Mouse (Mus musculus) neural tube, embryonic 11.5 days (tissue): ENCODE measurements around the gene Dnah2. TPM values are rescaled to one million over a fixed set of nuclear protein-coding genes. Genes with fewer than 3 reads are reported as not detected.
A peak's percentile ranks its signal among the peaks of the same experiment; 100 is the strongest.

ENCODE experiments used
- ATAC-seq: fragments of 200-750 bp; cut with Nextera tagmentation; 2 replicates; pipeline ENCODE4 v1.8.0; 2017; ENCODE audit warnings: moderate number of reproducible peaks, mild to moderate bottlenecking, moderate TSS enrichment, moderate library complexity; ENCODE audit not compliant: insufficient read depth, low FRiP score, low TSS enrichment
- DNase-seq: peaks from one replicate; pipeline ENCODE4 v3.0.0-alpha.2; 2015; ENCODE audit warnings: low spot score
- H3K27ac ChIP-seq: fragments of 300-500 bp; sonication (generic); 2 replicates; pipeline ENCODE4 v1.5.1; 2014; ENCODE audit warnings: low read depth, mild to moderate bottlenecking, low read length
- H3K27me3 ChIP-seq: fragments of 300-500 bp; sonication (generic); 2 replicates; pipeline ENCODE4 v1.6.1; 2014; ENCODE audit warnings: mild to moderate bottlenecking, low read length, mixed read lengths; ENCODE audit not compliant: control insufficient read depth, insufficient read depth
- H3K36me3 ChIP-seq: fragments of 300-500 bp; sonication (generic); 2 replicates; pipeline ENCODE4 v1.6.1; 2014; ENCODE audit warnings: mild to moderate bottlenecking, low read length, moderate library complexity, mixed read lengths; ENCODE audit not compliant: control insufficient read depth, insufficient read depth
- H3K4me1 ChIP-seq: fragments of 300-500 bp; sonication (generic); 2 replicates; pipeline ENCODE4 v1.6.1; 2014; ENCODE audit warnings: low read length, mixed read lengths; ENCODE audit not compliant: control insufficient read depth, insufficient read depth
- H3K4me2 ChIP-seq: fragments of 300-500 bp; sonication (generic); 2 replicates; pipeline ENCODE4 v1.6.1; 2014; ENCODE audit warnings: low read depth, mild to moderate bottlenecking, moderate library complexity
- H3K4me3 ChIP-seq: fragments of 300-500 bp; sonication (generic); 2 replicates; pipeline ENCODE4 v1.5.1; 2014; ENCODE audit warnings: low read depth, low read length
- H3K9ac ChIP-seq: fragments of 300-500 bp; sonication (generic); 2 replicates; pipeline ENCODE4 v1.6.1; 2014; ENCODE audit warnings: mild to moderate bottlenecking, low read length
- H3K9me3 ChIP-seq: fragments of 300-500 bp; sonication (generic); 2 replicates; pipeline ENCODE4 v1.6.1; 2016; ENCODE audit warnings: low read length; ENCODE audit not compliant: control insufficient read depth
- WGBS: fragments of 180-500 bp; shearing (Covaris S2); extraction: QIAGEN DNeasy Blood & Tissue Kit; methylation state at CpG from one replicate; pipeline ENCODE4 v1.1.7; 2014; 5-methylcytosine and 5-hydroxymethylcytosine counted together
- polyA plus RNA-seq: library from polyadenylated mRNA; unstranded; fragments of >200 nt; fragmentation: Nextera tagmentation; extraction: Ambion mirVana; gene quantifications from 2 replicates; pipeline ENCODE4 v1.2.1, GENCODE M21; 2014

Gene Dnah2
- polyA plus RNA-seq, 1 experiment from 2014 or later, result 0.92 TPM

GRCm38 (mm10) chr11:69404595-69405396 lies 144.1 kb downstream of the Dnah2 start:
- H3K27me3 ChIP-seq, result 0 out of 2 replicates have a peak, but pooled peaks cover 2% of the 10 kb centered on the region
- no peaks in the 10 kb centered on the region for H3K9me3 ChIP-seq
- peaks cover 12% of the 10 kb centered on the region for H3K4me1 ChIP-seq
- no peak overlapping the region for H3K4me3 ChIP-seq
- no peak overlapping the region for H3K27ac ChIP-seq
- peaks cover 60% of the 10 kb centered on the region for H3K36me3 ChIP-seq
- WGBS, result 95% methylated on average over 18 of the region's 24 CpGs
- no peak overlapping the region for H3K4me2 ChIP-seq
- ATAC-seq, result no peak
- DNase-seq, result no peak
- H3K9ac ChIP-seq, result no peak overlapping the region

- WGBS, result 93% methylated on average over 38 of the region's 38 CpGs
- H3K36me3 ChIP-seq, result peaks cover 62% of the 10 kb centered on the region
Observed at GRCm38 (mm10) chr11:69403691-69404594, 145.0 kb downstream of the Dnah2 start.

GRCm38 (mm10) chr11:69401987-69402386 lies 146.9 kb downstream of the Dnah2 start:
- ATAC-seq (no peak), DNase-seq (no peak)
- 80% methylated on average over 12 of the region's 12 CpGs for WGBS
- H3K4me1 ChIP-seq, result peaks cover 15% of the 10 kb centered on the region
- no peak overlapping the region for H3K4me3 ChIP-seq
- no peak overlapping the region for H3K4me2 ChIP-seq
- 0 out of 2 replicates have a peak, but pooled peaks cover 4% of the 10 kb centered on the region for H3K27me3 ChIP-seq
- H3K27ac ChIP-seq, result no peak overlapping the region
- H3K9ac ChIP-seq, result no peak overlapping the region
- no peaks in the 10 kb centered on the region for H3K9me3 ChIP-seq
- peaks cover 54% of the 10 kb centered on the region for H3K36me3 ChIP-seq

More at GRCm38 (mm10) chr11:69403691-69404594, 145.0 kb downstream of the Dnah2 start:
- peaks cover 15% of the 10 kb centered on the region for H3K4me1 ChIP-seq
- DNase-seq (no peak), ATAC-seq (no peak)
- H3K4me3 ChIP-seq, result no peak overlapping the region
- H3K9me3 ChIP-seq, result no peaks in the 10 kb centered on the region
- no peak overlapping the region for H3K9ac ChIP-seq
- no peak overlapping the region for H3K27ac ChIP-seq
- 0 out of 2 replicates have a peak, but pooled peaks cover 4% of the 10 kb centered on the region for H3K27me3 ChIP-seq
- no peak overlapping the region for H3K4me2 ChIP-seq

GRCm38 (mm10) chr11:69401210-69401637 lies 147.7 kb downstream of the Dnah2 start:
- H3K4me3 ChIP-seq, result peak overlapping the region; percentile 3; the same call in 1 of the 2 replicates
- peaks cover 47% of the 10 kb centered on the region for H3K36me3 ChIP-seq
- 0 out of 2 replicates have a peak, but pooled peaks cover 4% of the 10 kb centered on the region for H3K27me3 ChIP-seq
- H3K4me2 ChIP-seq, result no peak overlapping the region
- peaks cover 23% of the 10 kb centered on the region for H3K4me1 ChIP-seq
- H3K9ac ChIP-seq, result no peak overlapping the region
- no peaks in the 10 kb centered on the region for H3K9me3 ChIP-seq
- 22% methylated on average over 22 of the region's 22 CpGs for WGBS
- peak; percentile 61 for ATAC-seq
- no peak overlapping the region for H3K27ac ChIP-seq
- DNase-seq, result peak; percentile 86

- H3K9me3 ChIP-seq, result no peaks in the 10 kb centered on the region
- WGBS, result 73% methylated on average over 25 of the region's 25 CpGs
- peak overlapping the region; percentile 32; the same call in 1 of the 2 replicates for H3K4me2 ChIP-seq
- peaks cover 23% of the 10 kb centered on the region for H3K4me1 ChIP-seq
- no peak overlapping the region for H3K27ac ChIP-seq
- no peak for ATAC-seq
- H3K27me3 ChIP-seq, result 0 out of 2 replicates have a peak, but pooled peaks cover 4% of the 10 kb centered on the region
- H3K36me3 ChIP-seq, result peaks cover 37% of the 10 kb centered on the region
- no peak for DNase-seq
- no peak overlapping the region for H3K4me3 ChIP-seq
- H3K9ac ChIP-seq, result peak overlapping the region; percentile 35
Observed at GRCm38 (mm10) chr11:69400083-69400850, 148.6 kb downstream of the Dnah2 start.

GRCm38 (mm10) chr11:69399201-69400082 lies 149.5 kb downstream of the Dnah2 start:
- Histone ChIP-seq H3K9ac (peak overlapping the region; percentile 35), H3K4me1 (peaks cover 23% of the 10 kb centered on the region), H3K4me3 (no peak overlapping the region), H3K9me3 (no peaks in the 10 kb centered on the region), H3K27ac (no peak overlapping the region), H3K27me3 (0 out of 2 replicates have a peak, but pooled peaks cover 4% of the 10 kb centered on the region), H3K4me2 (peak overlapping the region; percentile 32), H3K36me3 (peaks cover 32% of the 10 kb centered on the region)
- ATAC-seq (no peak), DNase-seq (no peak)
- WGBS, result 15% methylated on average over 65 of the region's 66 CpGs

- 16% methylated on average over 21 of the region's 21 CpGs for WGBS
- peak overlapping the region; percentile 33; the same call in 1 of the 2 replicates for H3K4me2 ChIP-seq
- 0 out of 2 replicates have a peak, but pooled peaks cover 4% of the 10 kb centered on the region for H3K27me3 ChIP-seq
- H3K9me3 ChIP-seq, result no peaks in the 10 kb centered on the region
- DNase-seq (no peak), ATAC-seq (no peak)
- no peak overlapping the region for H3K9ac ChIP-seq
- H3K4me1 ChIP-seq, result peaks cover 23% of the 10 kb centered on the region
- H3K4me3 ChIP-seq, result peak overlapping the region; percentile 18; the same call in 1 of the 2 replicates
- H3K27ac ChIP-seq, result no peak overlapping the region
- peaks cover 26% of the 10 kb centered on the region for H3K36me3 ChIP-seq
Observed at GRCm38 (mm10) chr11:69398486-69399200, 150.3 kb downstream of the Dnah2 start.
